Mouse (Mus musculus) neural tube, embryonic 12.5 days (tissue): ENCODE measurements at regions not wholly inside any gene's neighbourhood (a gene's known extent, or its start where the extent isn't known, plus 50 kb on each side); places are given as distances from the start of the nearest gene placed in this dataset.

Source experiments
- ATAC-seq: fragments of 200-750 bp; cut with Nextera tagmentation; 2 replicates; pipeline ENCODE4 v1.8.0; 2017; ENCODE audit warnings: low read depth, mild to moderate bottlenecking, moderate TSS enrichment, moderate library complexity; ENCODE audit not compliant: low FRiP score
- H3K27ac ChIP-seq: fragments of 300-500 bp; sonication (generic); 2 replicates; pipeline ENCODE4 v1.5.1; 2016
- H3K27me3 ChIP-seq: fragments of 300-500 bp; sonication (generic); replicated peaks from 2 replicates; pipeline ENCODE4 v1.6.1; 2016; ENCODE audit warnings: mild to moderate bottlenecking
- H3K36me3 ChIP-seq: fragments of 300-500 bp; sonication (generic); 2 replicates; pipeline ENCODE4 v1.6.1; 2016; ENCODE audit warnings: mild to moderate bottlenecking
- H3K4me1 ChIP-seq: fragments of 300-500 bp; sonication (generic); 2 replicates; pipeline ENCODE4 v1.6.1; 2016
- H3K4me2 ChIP-seq: fragments of 300-500 bp; sonication (generic); replicated peaks from 2 replicates; pipeline ENCODE4 v1.6.1; 2016; ENCODE audit warnings: mild to moderate bottlenecking
- H3K4me3 ChIP-seq: fragments of 300-500 bp; sonication (generic); 2 replicates; pipeline ENCODE4 v1.5.1; 2016
- H3K9ac ChIP-seq: fragments of 300-500 bp; sonication (generic); 2 replicates; pipeline ENCODE4 v1.6.1; 2016; ENCODE audit warnings: mild to moderate bottlenecking
- H3K9me3 ChIP-seq: fragments of 300-500 bp; sonication (generic); 2 replicates; pipeline ENCODE4 v1.6.1; 2016; ENCODE audit warnings: mild to moderate bottlenecking
- WGBS: fragments of 180-500 bp; shearing (Covaris S2); methylation state at CpG from one replicate; pipeline ENCODE4 v1.1.7; 2016; 5-methylcytosine and 5-hydroxymethylcytosine counted together

GRCm38 (mm10) chr15:36870717-36871116 is 136.9 kb downstream of the Zfp706 start:
- no peak overlapping the region for H3K9ac ChIP-seq
- H3K4me1 ChIP-seq, result peaks cover 18% of the 10 kb centered on the region
- no peaks in the 10 kb centered on the region for H3K9me3 ChIP-seq
- ATAC-seq, result no peak
- 90% methylated on average over 7 of the region's 7 CpGs for WGBS
- no peak overlapping the region for H3K4me2 ChIP-seq
- H3K4me3 ChIP-seq, result no peak overlapping the region
- no peaks in the 10 kb centered on the region for H3K27me3 ChIP-seq
- no peak overlapping the region for H3K27ac ChIP-seq
- H3K36me3 ChIP-seq, result no peaks in the 10 kb centered on the region

DNA sequence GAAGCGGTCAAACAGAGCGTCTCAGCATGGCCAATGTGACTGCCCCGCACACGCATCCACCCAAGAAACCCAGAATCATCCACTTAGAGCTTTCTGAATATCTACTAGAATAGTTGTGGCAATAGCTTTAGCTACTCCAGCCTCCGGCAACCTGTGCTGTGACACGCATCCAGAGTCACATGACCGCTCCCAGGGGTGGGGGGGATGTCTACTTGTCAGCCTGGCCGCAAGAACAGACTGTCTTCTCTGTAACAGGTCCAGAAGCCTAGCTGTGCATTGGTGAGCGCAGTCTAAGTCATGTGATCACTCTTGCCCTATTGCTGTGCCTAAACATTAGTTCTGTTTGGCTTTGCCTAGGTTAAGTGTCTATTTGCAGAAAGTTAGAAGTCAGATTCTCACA is 137.5 kb downstream of the Zfp706 start:
- Histone ChIP-seq H3K4me3 (no peak overlapping the region), H3K36me3 (no peaks in the 10 kb centered on the region), H3K9me3 (no peaks in the 10 kb centered on the region), H3K27ac (no peak overlapping the region), H3K9ac (no peak overlapping the region), H3K4me1 (peaks cover 18% of the 10 kb centered on the region), H3K4me2 (no peak overlapping the region), H3K27me3 (no peaks in the 10 kb centered on the region)
- no peak for ATAC-seq
- 89% methylated on average over 9 of the region's 9 CpGs for WGBS

GRCm38 (mm10) chr15:36866088-36866487 is 141.5 kb downstream of the Zfp706 start:
- 58% methylated on average over 1 of the region's 1 CpGs for WGBS
- Histone ChIP-seq H3K27me3 (no peaks in the 10 kb centered on the region), H3K27ac (no peak overlapping the region), H3K4me2 (no peak overlapping the region), H3K36me3 (no peaks in the 10 kb centered on the region), H3K9ac (no peak overlapping the region), H3K4me3 (no peak overlapping the region), H3K4me1 (no peaks in the 10 kb centered on the region), H3K9me3 (0 out of 2 replicates have a peak, but pooled peaks cover 6% of the 10 kb centered on the region)
- ATAC-seq, result no peak

DNA sequence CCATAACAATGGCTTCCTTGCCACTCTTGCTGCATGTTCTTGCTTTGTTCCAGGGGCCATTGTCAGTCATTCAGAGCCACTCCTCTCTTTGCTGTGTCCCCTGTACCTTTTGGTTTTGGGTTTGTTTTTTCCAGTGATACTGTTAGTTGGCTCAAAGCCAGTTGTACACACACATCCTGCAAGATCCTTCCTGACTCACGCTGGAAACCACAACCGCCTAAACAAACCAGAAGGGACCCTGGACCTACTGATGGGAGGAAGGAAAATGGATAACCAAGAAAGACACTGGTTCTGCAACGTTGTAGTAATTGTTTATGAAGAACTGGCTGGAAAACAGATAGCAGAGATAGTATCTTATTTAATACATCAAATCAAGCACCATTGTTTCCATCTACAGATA is 142.2 kb downstream of the Zfp706 start:
- no peak for ATAC-seq
- no peaks in the 10 kb centered on the region for H3K36me3 ChIP-seq
- no peaks in the 10 kb centered on the region for H3K4me1 ChIP-seq
- 0 out of 2 replicates have a peak, but pooled peaks cover 6% of the 10 kb centered on the region for H3K9me3 ChIP-seq
- H3K27ac ChIP-seq, result no peak overlapping the region
- H3K27me3 ChIP-seq, result no peaks in the 10 kb centered on the region
- H3K4me3 ChIP-seq, result no peak overlapping the region
- H3K4me2 ChIP-seq, result no peak overlapping the region
- 85% methylated on average over 3 of the region's 3 CpGs for WGBS
- no peak overlapping the region for H3K9ac ChIP-seq

GRCm38 (mm10) chr15:36864046-36864445 is 143.5 kb downstream of the Zfp706 start:
- Histone ChIP-seq H3K27ac (no peak overlapping the region), H3K4me1 (no peaks in the 10 kb centered on the region), H3K36me3 (no peaks in the 10 kb centered on the region), H3K4me2 (no peak overlapping the region), H3K4me3 (no peak overlapping the region), H3K9me3 (0 out of 2 replicates have a peak, but pooled peaks cover 6% of the 10 kb centered on the region), H3K27me3 (no peaks in the 10 kb centered on the region), H3K9ac (no peak overlapping the region)
- ATAC-seq, result no peak
- WGBS, result 76% methylated on average over 2 of the region's 2 CpGs

DNA sequence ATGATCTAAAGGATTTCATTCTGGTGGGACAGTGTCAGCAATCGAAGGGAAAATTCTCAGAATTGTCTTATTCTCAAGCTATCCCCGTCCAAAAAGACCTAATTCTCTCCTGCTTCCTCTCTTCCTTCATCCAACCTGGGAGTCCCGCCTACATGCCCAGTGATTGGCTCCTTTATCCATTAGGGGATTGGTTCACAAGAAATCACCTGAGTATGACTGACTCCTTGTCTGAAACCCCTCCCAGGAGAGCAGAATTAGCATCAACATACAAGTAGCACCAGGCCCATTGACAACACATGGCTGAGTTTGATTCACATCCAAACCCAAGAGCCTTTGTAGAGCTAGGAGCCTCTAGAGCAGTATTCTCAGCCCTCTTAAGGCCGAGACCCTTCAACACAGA is 148.9 kb downstream of the Zfp706 start:
- no peak overlapping the region for H3K4me3 ChIP-seq
- ATAC-seq, result no peak
- no peaks in the 10 kb centered on the region for H3K36me3 ChIP-seq
- no peak overlapping the region for H3K9ac ChIP-seq
- 82% methylated on average over 4 of the region's 4 CpGs for WGBS
- no peaks in the 10 kb centered on the region for H3K27me3 ChIP-seq
- no peak overlapping the region for H3K27ac ChIP-seq
- no peaks in the 10 kb centered on the region for H3K4me1 ChIP-seq
- no peak overlapping the region for H3K4me2 ChIP-seq
- 0 out of 2 replicates have a peak, but pooled peaks cover 6% of the 10 kb centered on the region for H3K9me3 ChIP-seq

DNA sequence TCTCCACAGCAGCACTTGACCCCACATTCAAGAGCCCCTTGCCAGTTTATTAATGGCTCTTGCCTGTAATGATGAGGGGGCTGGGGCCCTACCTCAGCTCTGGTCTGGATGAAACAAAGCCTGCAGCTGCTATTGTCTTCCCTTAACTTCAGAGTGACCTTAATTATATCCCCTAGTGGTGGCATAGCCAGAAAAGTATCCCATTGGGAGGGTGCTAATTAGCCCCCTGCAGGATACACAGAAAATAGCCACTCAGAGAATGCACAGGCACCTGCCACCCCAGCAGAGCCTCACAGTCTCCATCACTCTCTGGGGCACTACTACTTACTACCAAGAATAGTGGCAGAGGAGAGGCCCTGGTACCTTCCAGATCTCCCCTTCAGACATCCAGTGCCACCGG is 150.0 kb downstream of the Zfp706 start:
- ATAC-seq, result no peak
- no peaks in the 10 kb centered on the region for H3K36me3 ChIP-seq
- H3K9ac ChIP-seq, result no peak overlapping the region
- H3K27me3 ChIP-seq, result no peaks in the 10 kb centered on the region
- H3K4me1 ChIP-seq, result no peaks in the 10 kb centered on the region
- no peak overlapping the region for H3K4me2 ChIP-seq
- H3K27ac ChIP-seq, result no peak overlapping the region
- 65% methylated on average over 1 of the region's 1 CpGs for whole genome bisulfite sequencing
- no peak overlapping the region for H3K4me3 ChIP-seq
- 0 out of 2 replicates have a peak, but pooled peaks cover 4% of the 10 kb centered on the region for H3K9me3 ChIP-seq

GRCm38 (mm10) chr15:36855550-36856131 is 151.9 kb downstream of the Zfp706 start:
- Histone ChIP-seq H3K4me3 (no peak overlapping the region), H3K9ac (no peak overlapping the region), H3K27ac (no peak overlapping the region), H3K27me3 (no peaks in the 10 kb centered on the region), H3K9me3 (no peaks in the 10 kb centered on the region), H3K4me2 (no peak overlapping the region), H3K36me3 (no peaks in the 10 kb centered on the region), H3K4me1 (no peaks in the 10 kb centered on the region)
- 79% methylated on average over 7 of the region's 7 CpGs for WGBS
- ATAC-seq, result no peak

- H3K27ac ChIP-seq, result no peak overlapping the region
- no peaks in the 10 kb centered on the region for H3K4me1 ChIP-seq
- 74% methylated on average over 6 of the region's 6 CpGs for WGBS
- no peaks in the 10 kb centered on the region for H3K27me3 ChIP-seq
- H3K36me3 ChIP-seq, result no peaks in the 10 kb centered on the region
- no peaks in the 10 kb centered on the region for H3K9me3 ChIP-seq
- no peak overlapping the region for H3K9ac ChIP-seq
- no peak overlapping the region for H3K4me2 ChIP-seq
- H3K4me3 ChIP-seq, result no peak overlapping the region
- ATAC-seq, result no peak
Measured at GRCm38 (mm10) chr15:36854900-36855321, 152.7 kb downstream of the Zfp706 start.

- H3K36me3 ChIP-seq, result no peaks in the 10 kb centered on the region
- H3K27ac ChIP-seq, result no peak overlapping the region
- no peak for ATAC-seq
- H3K4me3 ChIP-seq, result no peak overlapping the region
- H3K4me2 ChIP-seq, result no peak overlapping the region
- 69% methylated on average over 6 of the region's 6 CpGs for WGBS
- H3K9ac ChIP-seq, result no peak overlapping the region
- H3K27me3 ChIP-seq, result no peaks in the 10 kb centered on the region
- no peaks in the 10 kb centered on the region for H3K9me3 ChIP-seq
- H3K4me1 ChIP-seq, result no peaks in the 10 kb centered on the region
Measured at GRCm38 (mm10) chr15:36852229-36852821, 155.2 kb downstream of the Zfp706 start.

GRCm38 (mm10) chr15:36848238-36848637 is 159.3 kb downstream of the Zfp706 start:
- Histone ChIP-seq H3K9ac (no peak overlapping the region), H3K4me1 (no peaks in the 10 kb centered on the region), H3K27ac (no peak overlapping the region), H3K9me3 (no peaks in the 10 kb centered on the region), H3K36me3 (no peaks in the 10 kb centered on the region), H3K27me3 (no peaks in the 10 kb centered on the region), H3K4me2 (no peak overlapping the region), H3K4me3 (no peak overlapping the region)
- WGBS, result 66% methylated on average over 5 of the region's 5 CpGs
- ATAC-seq, result no peak

DNA sequence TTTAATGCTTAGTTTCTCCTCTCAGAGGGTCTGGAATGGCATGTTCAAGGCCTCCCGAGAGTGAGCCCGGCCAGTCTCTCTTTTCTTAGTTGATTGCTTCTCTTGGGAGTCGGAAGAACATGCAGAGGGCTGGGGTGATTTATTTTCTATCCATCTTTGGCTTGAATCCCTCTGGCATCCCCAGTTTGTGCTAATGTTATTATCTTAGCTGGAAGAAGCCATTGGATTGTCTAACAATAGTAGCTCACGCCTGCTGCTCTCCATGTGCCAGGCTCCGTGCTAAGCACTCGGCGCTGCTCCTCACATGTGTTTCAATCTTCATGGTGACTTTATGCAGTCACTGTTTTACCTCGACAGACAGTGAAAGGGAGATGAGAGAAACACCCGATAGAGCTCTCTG is 160.8 kb downstream of the Zfp706 start:
- Histone ChIP-seq H3K4me2 (no peak overlapping the region), H3K4me1 (no peaks in the 10 kb centered on the region), H3K4me3 (no peak overlapping the region), H3K27me3 (no peaks in the 10 kb centered on the region), H3K9ac (no peak overlapping the region), H3K27ac (no peak overlapping the region), H3K9me3 (no peaks in the 10 kb centered on the region), H3K36me3 (no peaks in the 10 kb centered on the region)
- WGBS, result 71% methylated on average over 9 of the region's 9 CpGs
- ATAC-seq, result no peak
